18 mouse cellular contexts compared by ENCODE assay signal in genomic region chr6:122512914-122513878, GRCm38 (mm10). TPM values are rescaled to one million over a fixed set of nuclear protein-coding genes. Genes with fewer than 3 reads are reported as not detected.
DNase-seq lines count a peak whose midpoint lies in the region; ATAC-seq and TF ChIP-seq lines count a peak whose summit lies in the region.
"Had no signal": no experiment of that assay in that cellular context is flagged by ENCODE, and none has a peak within 500 bp of the region (broad histone marks: within the 10 kb centered on the region; RNA-seq: fewer than 3 reads in every experiment).

No protein-coding gene starts in this region.

- TF ChIP-seq CTCF in embryonic fibroblast, embryonic 13.5 days (IDR thresholded peaks at IDR 0.05; ENCODE audit: borderline replicate concordance, insufficient read depth, low read length), result no peak

- H3K4me2 ChIP-seq in intestine, embryonic 15.5 days (replicated peaks), result no peak overlapping the region
- no peak overlapping the region for H3K4me2 ChIP-seq in intestine, embryonic 16.5 days (ENCODE audit: low read depth, low read length)
- H3K4me2 ChIP-seq in limb, embryonic 15.5 days, result no peak overlapping the region
- H3K4me2 ChIP-seq: hindbrain, embryonic 15.5 days; midbrain, embryonic 15.5 days; neural tube, embryonic 13.5 days had no signal

- H3K4me1 ChIP-seq in intestine, embryonic 15.5 days (replicated peaks), result no peaks in the 10 kb centered on the region
- no peaks in the 10 kb centered on the region for H3K4me1 ChIP-seq in intestine, embryonic 16.5 days (ENCODE audit: control insufficient read depth, insufficient read depth, low read length)
- no peaks in the 10 kb centered on the region; the same call in 1 of the 2 replicates for H3K4me1 ChIP-seq in embryonic fibroblast, embryonic 13.5 days (ENCODE audit: control insufficient read depth, insufficient read depth, low read length)
- peaks cover 8% of the 10 kb centered on the region; the same call in 1 of the 2 replicates for H3K4me1 ChIP-seq in limb, embryonic 15.5 days
- H3K4me1 ChIP-seq: forebrain, embryonic 10.5 days; hindbrain, embryonic 15.5 days; midbrain, embryonic 15.5 days; neural tube, embryonic 13.5 days had no signal

- no peaks in the 10 kb centered on the region for H3K9me3 ChIP-seq in intestine, embryonic 15.5 days
- H3K9me3 ChIP-seq in intestine, embryonic 16.5 days (ENCODE audit: control insufficient read depth, low read length), result no peaks in the 10 kb centered on the region
- no peaks in the 10 kb centered on the region for H3K9me3 ChIP-seq in limb, embryonic 15.5 days
- H3K9me3 ChIP-seq: forebrain, embryonic 10.5 days; hindbrain, embryonic 15.5 days; midbrain, embryonic 15.5 days; neural tube, embryonic 13.5 days had no signal

- DNase-seq in 3T3-L1 (ENCODE audit: low read depth, low spot score), result peak; percentile 38
- no peak for DNase-seq in urinary bladder, postnatal 4 days (ENCODE audit: low spot score in 2 of 2)
- no peak for DNase-seq in thymus, postnatal 0 days (ENCODE audit: low spot score)
- DNase-seq: cerebellum, adult 9-11 months; gastrocnemius, postnatal 14 days; kidney, adult 8-10 months; spleen, adult 18-20 months had no signal

- WGBS in intestine, embryonic 15.5 days, result 42% methylated on average over 12 of the region's 12 CpGs
- WGBS in intestine, embryonic 16.5 days, result 41% methylated on average over 12 of the region's 12 CpGs
- 58% methylated on average over 12 of the region's 12 CpGs for whole genome bisulfite sequencing in limb, embryonic 15.5 days

- no peaks in the 10 kb centered on the region for H3K27me3 ChIP-seq in intestine, embryonic 15.5 days (replicated peaks)
- H3K27me3 ChIP-seq in intestine, embryonic 16.5 days (replicated peaks; ENCODE audit: control insufficient read depth, insufficient read depth, low read length), result no peaks in the 10 kb centered on the region
- no peaks in the 10 kb centered on the region for H3K27me3 ChIP-seq in limb, embryonic 15.5 days
- H3K27me3 ChIP-seq: hindbrain, embryonic 15.5 days; midbrain, embryonic 15.5 days; neural tube, embryonic 13.5 days had no signal

- H3K36me3 ChIP-seq in intestine, embryonic 15.5 days, result no peaks in the 10 kb centered on the region
- H3K36me3 ChIP-seq in intestine, embryonic 16.5 days (ENCODE audit: control insufficient read depth, insufficient read depth, low read length), result no peaks in the 10 kb centered on the region
- no peaks in the 10 kb centered on the region for H3K36me3 ChIP-seq in limb, embryonic 15.5 days
- H3K36me3 ChIP-seq: forebrain, embryonic 10.5 days; hindbrain, embryonic 15.5 days; midbrain, embryonic 15.5 days; neural tube, embryonic 13.5 days had no signal

- no peak overlapping the region for H3K4me3 ChIP-seq in intestine, embryonic 15.5 days (replicated peaks)
- H3K4me3 ChIP-seq in intestine, embryonic 16.5 days (ENCODE audit: low read length), result no peak overlapping the region
- no peak overlapping the region for H3K4me3 ChIP-seq in embryonic fibroblast, embryonic 13.5 days (ENCODE audit: insufficient read depth, low read length)
- H3K4me3 ChIP-seq in limb, embryonic 15.5 days, result no peak overlapping the region
- H3K4me3 ChIP-seq: forebrain, embryonic 10.5 days; hindbrain, embryonic 15.5 days; midbrain, embryonic 15.5 days; neural tube, embryonic 13.5 days had no signal

- peak; percentile 29; the same call in 1 of the 2 replicates for TF ChIP-seq POLR2A in embryonic fibroblast, embryonic 13.5 days (IDR thresholded peaks at IDR 0.05; ENCODE audit: low read depth, low read length)

- no peak overlapping the region for H3K27ac ChIP-seq in intestine, embryonic 15.5 days
- H3K27ac ChIP-seq in intestine, embryonic 16.5 days (ENCODE audit: low read length), result no peak overlapping the region
- H3K27ac ChIP-seq in embryonic fibroblast, embryonic 13.5 days (ENCODE audit: insufficient read depth, low read length), result peak overlapping the region; percentile 54
- H3K27ac ChIP-seq in limb, embryonic 15.5 days, result no peak overlapping the region
- H3K27ac ChIP-seq: forebrain, embryonic 10.5 days; hindbrain, embryonic 15.5 days; midbrain, embryonic 15.5 days; neural tube, embryonic 13.5 days had no signal

- H3K9ac ChIP-seq in intestine, embryonic 15.5 days, result no peak overlapping the region
- no peak overlapping the region for H3K9ac ChIP-seq in intestine, embryonic 16.5 days (ENCODE audit: low read depth, low read length)
- no peak overlapping the region for H3K9ac ChIP-seq in limb, embryonic 15.5 days
- H3K9ac ChIP-seq: hindbrain, embryonic 15.5 days; midbrain, embryonic 15.5 days; neural tube, embryonic 13.5 days had no signal

- 0 out of 2 replicates have a peak, but pooled peaks have one; percentile 34 for ATAC-seq in intestine, embryonic 15.5 days
- no peak for ATAC-seq in intestine, embryonic 16.5 days
- 0 out of 2 replicates have a peak, but pooled peaks have one; percentile 28 for ATAC-seq in limb, embryonic 15.5 days (ENCODE audit: insufficient number of reproducible peaks, low FRiP score, low TSS enrichment, low read depth)
- ATAC-seq: CD4-positive, CD25-positive, alpha-beta regulatory T cell, adult 4 months; midbrain, embryonic 15.5 days had no signal

RNA-seq across cellular contexts. Expression of gene Mfap5, which starts 7.6 kb away (rescaled TPM):
- 8.8 and 9.9 TPM in 2 replicates for polyA plus RNA-seq in intestine, embryonic 15.5 days (2015; fragmentation: Nextera tagmentation; extraction: Ambion mirVana)
- 8.8 and 9.2 TPM in 2 replicates for polyA plus RNA-seq in intestine, embryonic 16.5 days (2015; fragmentation: Nextera tagmentation; extraction: Ambion mirVana)
- 66.5 and 67.6 TPM in 2 replicates for polyA plus RNA-seq in embryonic fibroblast, embryonic 13.5 days (2011; ENCODE audit: insufficient read length, low read depth, missing spikeins)
- 63.6 and 80.5 TPM in 2 replicates for polyA plus RNA-seq in limb, embryonic 15.5 days (2015; fragmentation: Nextera tagmentation; extraction: Ambion mirVana)
- polyA plus RNA-seq in thymus, postnatal 0 days (2015; fragmentation: Nextera tagmentation; extraction: Ambion mirVana), result 58.9 and 65.3 TPM in 2 replicates
- polyA plus RNA-seq: CD4-positive, CD25-positive, alpha-beta regulatory T cell, adult 4 months had no signal

RNA-seq across cellular contexts. Expression of gene Rimklb, which starts 14.6 kb away (rescaled TPM):
- 6.4 and 6.9 TPM in 2 replicates for polyA plus RNA-seq in intestine, embryonic 15.5 days (2015; fragmentation: Nextera tagmentation; extraction: Ambion mirVana)
- 3.5 and 3.7 TPM in 2 replicates for polyA plus RNA-seq in intestine, embryonic 16.5 days (2015; fragmentation: Nextera tagmentation; extraction: Ambion mirVana)
- polyA plus RNA-seq in embryonic fibroblast, embryonic 13.5 days (2011; ENCODE audit: insufficient read length, low read depth, missing spikeins), result 0.97 and 1.3 TPM in 2 replicates
- 9.3 and 11.6 TPM in 2 replicates for polyA plus RNA-seq in limb, embryonic 15.5 days (2015; fragmentation: Nextera tagmentation; extraction: Ambion mirVana)
- 1.5 and 1.9 TPM in 2 replicates for polyA plus RNA-seq in thymus, postnatal 0 days (2015; fragmentation: Nextera tagmentation; extraction: Ambion mirVana)

RNA-seq across cellular contexts. Expression of gene Aicda, which starts 40.4 kb away (rescaled TPM):
- polyA plus RNA-seq in intestine, embryonic 15.5 days (2015; fragmentation: Nextera tagmentation; extraction: Ambion mirVana), result not detected in 2 replicates
- not detected in 2 replicates for polyA plus RNA-seq in intestine, embryonic 16.5 days (2015; fragmentation: Nextera tagmentation; extraction: Ambion mirVana)
- not detected in 2 replicates for polyA plus RNA-seq in embryonic fibroblast, embryonic 13.5 days (2011; ENCODE audit: insufficient read length, low read depth, missing spikeins)
- 0.18 and 0.19 TPM in 2 replicates for polyA plus RNA-seq in limb, embryonic 15.5 days (2015; fragmentation: Nextera tagmentation; extraction: Ambion mirVana)
- polyA plus RNA-seq in thymus, postnatal 0 days (2015; fragmentation: Nextera tagmentation; extraction: Ambion mirVana), result 0.18 and 0.25 TPM in 2 replicates
- polyA plus RNA-seq: embryonic facial prominence, embryonic 11.5 days; forebrain, embryonic 10.5 days; liver, embryonic 16.5 days had no signal
